8 mouse cellular contexts compared by ENCODE assay signal in the genomic region with DNA sequence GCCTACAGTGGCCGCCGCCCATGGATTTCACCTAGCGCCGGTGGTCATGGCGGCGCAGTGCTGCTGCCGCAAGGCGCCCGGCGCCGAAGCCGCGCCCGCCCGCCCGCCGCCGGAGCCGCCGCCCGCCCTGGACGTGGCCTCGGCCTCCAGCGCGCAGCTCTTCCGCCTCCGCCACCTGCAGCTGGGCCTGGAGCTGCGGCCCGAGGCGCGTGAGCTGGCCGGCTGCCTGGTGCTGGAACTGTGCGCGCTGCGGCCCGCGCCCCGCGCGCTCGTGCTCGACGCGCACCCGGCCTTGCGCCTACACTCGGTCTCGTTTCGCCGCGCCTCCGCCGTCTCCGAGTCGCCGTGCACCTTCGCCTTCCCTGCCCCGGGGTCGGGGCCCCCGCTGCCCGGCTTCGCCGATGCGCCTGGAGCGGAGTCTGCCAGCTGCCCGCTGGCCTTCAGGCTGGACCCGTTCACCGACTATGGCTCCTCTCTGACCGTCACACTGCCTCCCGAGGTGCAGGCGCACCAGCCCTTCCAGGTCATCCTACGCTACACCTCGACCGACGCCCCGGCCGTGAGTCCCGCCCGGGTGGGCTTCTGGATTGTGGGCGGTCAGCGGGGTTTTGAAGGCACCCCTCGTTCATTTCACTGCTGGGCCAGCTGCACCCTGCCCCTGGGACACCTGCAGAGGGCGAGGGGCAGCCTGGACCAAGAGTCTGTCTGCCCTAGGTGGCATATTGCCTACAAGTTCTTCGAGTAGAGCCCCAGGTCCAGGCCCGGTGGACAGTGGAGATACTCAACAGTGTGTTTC. TPM values are rescaled to one million over a fixed set of nuclear protein-coding genes. Genes with fewer than 3 reads are reported as not detected.
A peak's percentile ranks its signal among the peaks of the same experiment; 100 is the strongest.
DNase-seq lines count a peak whose midpoint lies in the region; ATAC-seq and TF ChIP-seq lines count a peak whose summit lies in the region.

No protein-coding gene starts in this region.

- H3K36me3 ChIP-seq in embryonic facial prominence, embryonic 14.5 days (ENCODE audit: control insufficient read depth, insufficient read depth, low read length) = peaks cover 21% of the 10 kb centered on the region
- H3K36me3 ChIP-seq in heart, embryonic 13.5 days = peaks cover 24% of the 10 kb centered on the region
- peaks cover 19% of the 10 kb centered on the region for H3K36me3 ChIP-seq in liver, postnatal 0 days (replicated peaks; ENCODE audit: insufficient read depth, low read length)
- H3K36me3 ChIP-seq in neural tube, embryonic 14.5 days (ENCODE audit: control insufficient read depth, insufficient read depth, low read length) = peaks cover 20% of the 10 kb centered on the region

- TF ChIP-seq EP300 in liver, postnatal 0 days (IDR thresholded peaks at IDR 0.05; ENCODE audit: low read depth) = no peak

- peak overlapping the region; percentile 84 for H3K27ac ChIP-seq in embryonic facial prominence, embryonic 14.5 days (replicated peaks; ENCODE audit: low read depth, low read length)
- peak overlapping the region; percentile 90 for H3K27ac ChIP-seq in heart, embryonic 13.5 days (replicated peaks)
- H3K27ac ChIP-seq in liver, postnatal 0 days (ENCODE audit: low read depth) = peak overlapping the region; percentile 95
- H3K27ac ChIP-seq in neural tube, embryonic 14.5 days (ENCODE audit: low read depth, low read length) = peak overlapping the region; percentile 93

- ATAC-seq in embryonic facial prominence, embryonic 14.5 days (ENCODE audit: low read depth) = peak; percentile 27
- ATAC-seq in heart, embryonic 13.5 days (ENCODE audit: extremely low read depth, insufficient number of reproducible peaks, low FRiP score, low TSS enrichment) = 0 out of 2 replicates have a peak, but pooled peaks have one; percentile 5
- ATAC-seq in liver, postnatal 0 days = peak; percentile 18
- ATAC-seq in neural tube, embryonic 14.5 days (ENCODE audit: low read depth) = peak; percentile 35

- no peak for TF ChIP-seq CTCF in liver, postnatal 0 days (IDR thresholded peaks at IDR 0.05; ENCODE audit: low read depth)

- H3K9ac ChIP-seq in embryonic facial prominence, embryonic 14.5 days (ENCODE audit: low read depth, low read length) = peak overlapping the region; percentile 95
- peak overlapping the region; percentile 93 for H3K9ac ChIP-seq in heart, embryonic 13.5 days
- H3K9ac ChIP-seq in liver, postnatal 0 days (replicated peaks) = peak overlapping the region; percentile 89
- H3K9ac ChIP-seq in neural tube, embryonic 14.5 days (replicated peaks; ENCODE audit: low read depth, low read length) = peak overlapping the region; percentile 94

- WGBS in embryonic facial prominence, embryonic 14.5 days = 0% methylated on average over 18 of the region's 85 CpGs
- 1% methylated on average over 77 of the region's 85 CpGs for WGBS in heart, embryonic 13.5 days
- 1% methylated on average over 62 of the region's 85 CpGs for WGBS in liver, postnatal 0 days (ENCODE audit: insufficient replicate concordance)
- WGBS in neural tube, embryonic 14.5 days = under 1% methylated on average over 65 of the region's 85 CpGs

- peak; percentile 74 for DNase-seq in 3134 (ENCODE audit: extremely low read depth, insufficient read length, low spot score)
- peak; percentile 80 for DNase-seq in adrenal gland, adult 2 months
- peak; percentile 70 for DNase-seq in embryonic facial prominence, embryonic 14.5 days (ENCODE audit: low spot score)
- DNase-seq in kidney, postnatal 14 days = peak; percentile 74
- peak; percentile 64 for DNase-seq in liver, postnatal 0 days
- DNase-seq in thymus, postnatal 0 days (ENCODE audit: low spot score) = peak; percentile 52

- H3K9me3 ChIP-seq in embryonic facial prominence, embryonic 14.5 days (ENCODE audit: control insufficient read depth, low read length) = no peaks in the 10 kb centered on the region
- H3K9me3 ChIP-seq in heart, embryonic 13.5 days = no peaks in the 10 kb centered on the region
- no peaks in the 10 kb centered on the region for H3K9me3 ChIP-seq in liver, postnatal 0 days (ENCODE audit: low read length)
- no peaks in the 10 kb centered on the region for H3K9me3 ChIP-seq in neural tube, embryonic 14.5 days (ENCODE audit: control insufficient read depth, low read length)

- H3K4me3 ChIP-seq in embryonic facial prominence, embryonic 14.5 days (ENCODE audit: low read depth, low read length) = peak overlapping the region; percentile 83
- peak overlapping the region; percentile 71 for H3K4me3 ChIP-seq in heart, embryonic 13.5 days
- peak overlapping the region; percentile 84 for H3K4me3 ChIP-seq in liver, postnatal 0 days (ENCODE audit: low read depth, low read length)
- H3K4me3 ChIP-seq in neural tube, embryonic 14.5 days (ENCODE audit: low read depth, low read length) = peak overlapping the region; percentile 86

- peak overlapping the region; percentile 94 for H3K4me2 ChIP-seq in embryonic facial prominence, embryonic 14.5 days (ENCODE audit: low read depth, low read length)
- H3K4me2 ChIP-seq in heart, embryonic 13.5 days = peak overlapping the region; percentile 96
- H3K4me2 ChIP-seq in liver, postnatal 0 days (ENCODE audit: low read depth, low read length) = peak overlapping the region; percentile 92
- peak overlapping the region; percentile 98 for H3K4me2 ChIP-seq in neural tube, embryonic 14.5 days (ENCODE audit: low read depth, low read length)

- H3K4me1 ChIP-seq in embryonic facial prominence, embryonic 14.5 days (ENCODE audit: control insufficient read depth, insufficient read depth, low read length) = peaks cover 24% of the 10 kb centered on the region
- peaks cover 43% of the 10 kb centered on the region for H3K4me1 ChIP-seq in heart, embryonic 13.5 days
- H3K4me1 ChIP-seq in liver, postnatal 0 days (ENCODE audit: insufficient read depth) = peaks cover 43% of the 10 kb centered on the region
- H3K4me1 ChIP-seq in neural tube, embryonic 14.5 days (ENCODE audit: control insufficient read depth, insufficient read depth, low read length) = peaks cover 37% of the 10 kb centered on the region

- no peaks in the 10 kb centered on the region for H3K27me3 ChIP-seq in embryonic facial prominence, embryonic 14.5 days (replicated peaks; ENCODE audit: control insufficient read depth, insufficient read depth, low read length)
- H3K27me3 ChIP-seq in heart, embryonic 13.5 days (replicated peaks) = peaks cover 6% of the 10 kb centered on the region; the same call in 1 of the 2 replicates
- no peaks in the 10 kb centered on the region for H3K27me3 ChIP-seq in liver, postnatal 0 days (ENCODE audit: insufficient read depth, low read length)
- no peaks in the 10 kb centered on the region for H3K27me3 ChIP-seq in neural tube, embryonic 14.5 days (ENCODE audit: control insufficient read depth, insufficient read depth, low read length)

RNA-seq across cellular contexts. Expression of a gene that starts 0.5 kb away (rescaled TPM):
- total RNA-seq in adrenal gland, adult 2 months (2021) = 10 to 100 TPM; 71.2 to 90.8 TPM
- 524 and 593 TPM in 2 replicates for polyA plus RNA-seq in adrenal gland, adult 2 months (2012; rRNA removed)
- polyA plus RNA-seq in embryonic facial prominence, embryonic 14.5 days (2014; fragmentation: Nextera tagmentation; extraction: Ambion mirVana) = 32.9 and 33.9 TPM in 2 replicates
- polyA plus RNA-seq in heart, embryonic 13.5 days (2015; fragmentation: Nextera tagmentation; extraction: Ambion mirVana) = 30.9 and 31.0 TPM in 2 replicates
- polyA plus RNA-seq in liver, postnatal 0 days (2015; fragmentation: Nextera tagmentation; extraction: Ambion mirVana) = 16.1 and 16.2 TPM in 2 replicates
- polyA plus RNA-seq in neural tube, embryonic 14.5 days (2014; fragmentation: Nextera tagmentation; extraction: Ambion mirVana) = 27.0 and 31.6 TPM in 2 replicates
- polyA plus RNA-seq in thymus, postnatal 0 days (2015; fragmentation: Nextera tagmentation; extraction: Ambion mirVana) = 53.9 and 56.2 TPM in 2 replicates

RNA-seq across cellular contexts. Expression of a gene that starts 4.3 kb away (rescaled TPM):
- 10 to 100 TPM; 12.5 to 17.2 TPM for total RNA-seq in adrenal gland, adult 2 months (2021)
- 97.2 and 107 TPM in 2 replicates for polyA plus RNA-seq in adrenal gland, adult 2 months (2012; rRNA removed)
- polyA plus RNA-seq in embryonic facial prominence, embryonic 14.5 days (2014; fragmentation: Nextera tagmentation; extraction: Ambion mirVana) = 7.0 and 7.2 TPM in 2 replicates
- 9.8 and 12.8 TPM in 2 replicates for polyA plus RNA-seq in heart, embryonic 13.5 days (2015; fragmentation: Nextera tagmentation; extraction: Ambion mirVana)
- polyA plus RNA-seq in liver, postnatal 0 days (2015; fragmentation: Nextera tagmentation; extraction: Ambion mirVana) = 17.4 and 20.2 TPM in 2 replicates
- 15.9 and 18.0 TPM in 2 replicates for polyA plus RNA-seq in neural tube, embryonic 14.5 days (2014; fragmentation: Nextera tagmentation; extraction: Ambion mirVana)
- polyA plus RNA-seq in thymus, postnatal 0 days (2015; fragmentation: Nextera tagmentation; extraction: Ambion mirVana) = 38.1 and 39.6 TPM in 2 replicates

RNA-seq across cellular contexts. Expression of a gene that starts 8.4 kb away (rescaled TPM):
- 1 to 10 TPM in 1 of 2 experiments, under 1 TPM in 1; 0.69 to 1.0 TPM for total RNA-seq in adrenal gland, adult 2 months (2021)
- 0.18 and 0.26 TPM in 2 replicates for polyA plus RNA-seq in adrenal gland, adult 2 months (2012; rRNA removed)
- polyA plus RNA-seq in embryonic facial prominence, embryonic 14.5 days (2014; fragmentation: Nextera tagmentation; extraction: Ambion mirVana) = 0.68 and 0.73 TPM in 2 replicates
- polyA plus RNA-seq in heart, embryonic 13.5 days (2015; fragmentation: Nextera tagmentation; extraction: Ambion mirVana) = 0.12 and 0.17 TPM in 2 replicates
- 0.05 TPM in 1 of 2 replicates, not detected in the other for polyA plus RNA-seq in liver, postnatal 0 days (2015; fragmentation: Nextera tagmentation; extraction: Ambion mirVana)
- polyA plus RNA-seq in neural tube, embryonic 14.5 days (2014; fragmentation: Nextera tagmentation; extraction: Ambion mirVana) = 1.1 and 4.6 TPM in 2 replicates
- 1.9 and 2.1 TPM in 2 replicates for polyA plus RNA-seq in thymus, postnatal 0 days (2015; fragmentation: Nextera tagmentation; extraction: Ambion mirVana)

RNA-seq across cellular contexts. Expression of a gene that starts 23.1 kb away (rescaled TPM):
- total RNA-seq in adrenal gland, adult 2 months (2021) = 10 to 100 TPM; 16.1 to 18.3 TPM
- 45.9 and 50.7 TPM in 2 replicates for polyA plus RNA-seq in adrenal gland, adult 2 months (2012; rRNA removed)
- 24.4 and 28.2 TPM in 2 replicates for polyA plus RNA-seq in embryonic facial prominence, embryonic 14.5 days (2014; fragmentation: Nextera tagmentation; extraction: Ambion mirVana)
- 14.9 and 15.8 TPM in 2 replicates for polyA plus RNA-seq in heart, embryonic 13.5 days (2015; fragmentation: Nextera tagmentation; extraction: Ambion mirVana)
- polyA plus RNA-seq in liver, postnatal 0 days (2015; fragmentation: Nextera tagmentation; extraction: Ambion mirVana) = 25.6 and 25.8 TPM in 2 replicates
- 53.6 and 58.4 TPM in 2 replicates for polyA plus RNA-seq in neural tube, embryonic 14.5 days (2014; fragmentation: Nextera tagmentation; extraction: Ambion mirVana)
- polyA plus RNA-seq in thymus, postnatal 0 days (2015; fragmentation: Nextera tagmentation; extraction: Ambion mirVana) = 17.9 and 18.7 TPM in 2 replicates

RNA-seq across cellular contexts. Expression of a gene that starts 39.5 kb away (rescaled TPM):
- total RNA-seq in adrenal gland, adult 2 months (2021) = 1 to 10 TPM in 1 of 2 experiments, under 1 TPM in 1; 0.76 to 2.2 TPM
- 1.2 and 2.1 TPM in 2 replicates for polyA plus RNA-seq in adrenal gland, adult 2 months (2012; rRNA removed)
- 0.52 and 1.5 TPM in 2 replicates for polyA plus RNA-seq in embryonic facial prominence, embryonic 14.5 days (2014; fragmentation: Nextera tagmentation; extraction: Ambion mirVana)
- polyA plus RNA-seq in heart, embryonic 13.5 days (2015; fragmentation: Nextera tagmentation; extraction: Ambion mirVana) = 0.14 and 0.48 TPM in 2 replicates
- 1.1 and 1.4 TPM in 2 replicates for polyA plus RNA-seq in liver, postnatal 0 days (2015; fragmentation: Nextera tagmentation; extraction: Ambion mirVana)
- 0.44 and 0.95 TPM in 2 replicates for polyA plus RNA-seq in neural tube, embryonic 14.5 days (2014; fragmentation: Nextera tagmentation; extraction: Ambion mirVana)
- polyA plus RNA-seq in thymus, postnatal 0 days (2015; fragmentation: Nextera tagmentation; extraction: Ambion mirVana) = 0.75 and 1.1 TPM in 2 replicates

Comparison
In these comparisons a context has a peak if more than half of its experiments do, and no peak if none do; other contexts are left out.
1. Peak in every context shown above with its lines: DNase-seq, ATAC-seq, H3K4me3 ChIP-seq and H3K27ac ChIP-seq.